Mouse (Mus musculus) forebrain, embryonic 11.5 days (tissue): ENCODE measurements around the gene Abhd14b. TPM values are rescaled to one million over a fixed set of nuclear protein-coding genes. Genes with fewer than 3 reads are reported as not detected.
A peak's percentile ranks its signal among the peaks of the same experiment; 100 is the strongest.

ENCODE experiments used
- ATAC-seq: fragments of 200-750 bp; cut with Nextera tagmentation; replicated peaks from 2 replicates; pipeline ENCODE4 v1.8.0; 2017; ENCODE audit warnings: moderate TSS enrichment; ENCODE audit not compliant: low FRiP score
- DNase-seq: peaks from one replicate; pipeline ENCODE4 v3.0.0-alpha.2; 2017; ENCODE audit warnings: low spot score
- H3K27ac ChIP-seq: fragments of 300-500 bp; sonication (generic); 2 replicates; pipeline ENCODE4 v1.5.1; 2014; ENCODE audit warnings: low read depth, low read length
- H3K27me3 ChIP-seq: fragments of 300-500 bp; sonication (generic); 2 replicates; pipeline ENCODE4 v1.6.1; 2014; ENCODE audit warnings: mild to moderate bottlenecking, low read length, mixed read lengths; ENCODE audit not compliant: control insufficient read depth, insufficient read depth
- H3K36me3 ChIP-seq: fragments of 300-500 bp; sonication (generic); 2 replicates; pipeline ENCODE4 v1.6.1; 2014; ENCODE audit warnings: mild to moderate bottlenecking, low read length, moderate library complexity, mixed read lengths; ENCODE audit not compliant: control insufficient read depth, insufficient read depth
- H3K4me1 ChIP-seq: fragments of 300-500 bp; sonication (generic); replicated peaks from 2 replicates; pipeline ENCODE4 v1.6.1; 2014; ENCODE audit warnings: low read length, mixed read lengths; ENCODE audit not compliant: control insufficient read depth, insufficient read depth
- H3K4me2 ChIP-seq: fragments of 300-500 bp; sonication (generic); 2 replicates; pipeline ENCODE4 v1.6.1; 2014; ENCODE audit warnings: low read depth, mild to moderate bottlenecking, low read length, moderate library complexity, mixed read lengths; ENCODE audit not compliant: severe bottlenecking
- H3K4me3 ChIP-seq: fragments of 300-500 bp; sonication (generic); 2 replicates; pipeline ENCODE4 v1.5.1; 2014; ENCODE audit warnings: low read depth, low read length
- H3K9ac ChIP-seq: fragments of 300-500 bp; sonication (generic); 2 replicates; pipeline ENCODE4 v1.6.1; 2014; ENCODE audit warnings: low read length
- H3K9me3 ChIP-seq: fragments of 300-500 bp; sonication (generic); 2 replicates; pipeline ENCODE4 v1.6.1; 2016; ENCODE audit warnings: low read length, mixed read lengths; ENCODE audit not compliant: control insufficient read depth
- WGBS: fragments of 180-500 bp; shearing (Covaris S2); extraction: QIAGEN DNeasy Blood & Tissue Kit; methylation state at CpG from one replicate; pipeline ENCODE4 v1.1.7; 2014; 5-methylcytosine and 5-hydroxymethylcytosine counted together
- polyA plus RNA-seq: library from polyadenylated mRNA; unstranded; fragments of >200 nt; fragmentation: Nextera tagmentation; extraction: Ambion mirVana; gene quantifications from 2 replicates; pipeline ENCODE4 v1.2.1, GENCODE M21; 2014

Gene Abhd14b
- 4.6 and 4.7 TPM in 2 replicates for polyA plus RNA-seq

GRCm38 (mm10) chr9:106447348-106447747 is at the start of gene Abhd14b, which contains the start of gene Abhd14a:
Gene Abhd14b, plus strand, starts transcription at chr9:106447459.
Gene Abhd14a, minus strand, starts transcription at chr9:106447678.
- no peak within 1 kb of the TSS; the same call in 1 of the 2 replicates for H3K27ac ChIP-seq
- H3K9me3 ChIP-seq, result no peaks in the 10 kb centered on the region

GRCm38 (mm10) chr9:106397733-106398132 is 49.5 kb upstream of the Abhd14b start:
- Histone ChIP-seq H3K9me3 (no peaks in the 10 kb centered on the region), H3K4me2 (no peak overlapping the region), H3K4me1 (0 out of 2 replicates have a peak, but pooled peaks cover 3% of the 10 kb centered on the region), H3K36me3 (no peaks in the 10 kb centered on the region), H3K9ac (no peak overlapping the region), H3K27me3 (no peaks in the 10 kb centered on the region), H3K4me3 (no peak overlapping the region), H3K27ac (no peak overlapping the region)
- WGBS, result 87% methylated on average over 4 of the region's 4 CpGs
- no peak for ATAC-seq
- no peak for DNase-seq

More at GRCm38 (mm10) chr9:106447348-106447747, at the start of gene Abhd14b, which contains the start of gene Abhd14a:
- H3K4me1 ChIP-seq, result peaks cover 19% of the 10 kb centered on the region
- ATAC-seq (peak; percentile 80), DNase-seq (peak; percentile 95)
- no peaks in the 10 kb centered on the region for H3K36me3 ChIP-seq
- H3K9ac ChIP-seq, result peak within 1 kb of the TSS; percentile 54
- H3K4me3 ChIP-seq, result peak within 1 kb of the TSS; percentile 37
- 0% methylated on average over 24 of the region's 24 CpGs for WGBS
- no peaks in the 10 kb centered on the region for H3K27me3 ChIP-seq
- H3K4me2 ChIP-seq, result peak within 1 kb of the TSS; percentile 61

- no peak for ATAC-seq
- H3K4me1 ChIP-seq, result 0 out of 2 replicates have a peak, but pooled peaks cover 3% of the 10 kb centered on the region
- 82% methylated on average over 9 of the region's 9 CpGs for WGBS
Measured at GRCm38 (mm10) chr9:106398667-106399311, 48.5 kb upstream of the Abhd14b start.

GRCm38 (mm10) chr9:106399808-106400207 is 47.5 kb upstream of the Abhd14b start:
- Histone ChIP-seq H3K36me3 (no peaks in the 10 kb centered on the region), H3K4me1 (0 out of 2 replicates have a peak, but pooled peaks cover under 1% of the 10 kb centered on the region), H3K4me3 (no peak overlapping the region), H3K9me3 (no peaks in the 10 kb centered on the region), H3K9ac (no peak overlapping the region), H3K27ac (no peak overlapping the region), H3K4me2 (no peak overlapping the region), H3K27me3 (no peaks in the 10 kb centered on the region)
- no peak for ATAC-seq
- WGBS, result 78% methylated on average over 3 of the region's 3 CpGs
- no peak for DNase-seq

More at GRCm38 (mm10) chr9:106398667-106399311, 48.5 kb upstream of the Abhd14b start:
- Histone ChIP-seq H3K27ac (no peak overlapping the region), H3K4me3 (no peak overlapping the region), H3K36me3 (no peaks in the 10 kb centered on the region), H3K9me3 (no peaks in the 10 kb centered on the region), H3K4me2 (no peak overlapping the region), H3K9ac (no peak overlapping the region), H3K27me3 (no peaks in the 10 kb centered on the region)
- DNase-seq, result no peak

- Histone ChIP-seq H3K27me3 (no peaks in the 10 kb centered on the region), H3K27ac (no peak overlapping the region), H3K9ac (no peak overlapping the region), H3K9me3 (no peaks in the 10 kb centered on the region), H3K36me3 (no peaks in the 10 kb centered on the region), H3K4me2 (no peak overlapping the region), H3K4me1 (0 out of 2 replicates have a peak, but pooled peaks cover 2% of the 10 kb centered on the region), H3K4me3 (no peak overlapping the region)
- no peak for ATAC-seq
- 82% methylated on average over 5 of the region's 5 CpGs for WGBS
- DNase-seq, result no peak
Measured at GRCm38 (mm10) chr9:106402149-106402548, 45.1 kb upstream of the Abhd14b start.

- Histone ChIP-seq H3K4me3 (no peak overlapping the region), H3K9ac (no peak overlapping the region), H3K9me3 (no peaks in the 10 kb centered on the region), H3K4me2 (no peak overlapping the region), H3K27me3 (no peaks in the 10 kb centered on the region), H3K27ac (no peak overlapping the region), H3K4me1 (0 out of 2 replicates have a peak, but pooled peaks cover 2% of the 10 kb centered on the region), H3K36me3 (no peaks in the 10 kb centered on the region)
- 88% methylated on average over 16 of the region's 16 CpGs for WGBS
- no peak for DNase-seq
- no peak for ATAC-seq
Measured at GRCm38 (mm10) chr9:106402607-106403375, 44.5 kb upstream of the Abhd14b start.

GRCm38 (mm10) chr9:106405275-106405674 is 42.0 kb upstream of the Abhd14b start:
- DNase-seq, result no peak
- Histone ChIP-seq H3K4me3 (no peak overlapping the region), H3K9me3 (no peaks in the 10 kb centered on the region), H3K9ac (no peak overlapping the region), H3K4me2 (no peak overlapping the region), H3K4me1 (peaks cover 8% of the 10 kb centered on the region; the same call in 1 of the 2 replicates), H3K27ac (no peak overlapping the region), H3K36me3 (no peaks in the 10 kb centered on the region), H3K27me3 (no peaks in the 10 kb centered on the region)
- WGBS, result 42% methylated on average over 6 of the region's 6 CpGs
- no peak for ATAC-seq

- H3K9ac ChIP-seq, result no peak overlapping the region
- H3K27ac ChIP-seq, result no peak overlapping the region
- 61% methylated on average over 8 of the region's 8 CpGs for WGBS
- no peak overlapping the region for H3K4me2 ChIP-seq
- H3K9me3 ChIP-seq, result no peaks in the 10 kb centered on the region
- peaks cover 12% of the 10 kb centered on the region; the same call in 1 of the 2 replicates for H3K4me1 ChIP-seq
- H3K4me3 ChIP-seq, result no peak overlapping the region
- no peaks in the 10 kb centered on the region for H3K36me3 ChIP-seq
- no peak for DNase-seq
- no peaks in the 10 kb centered on the region for H3K27me3 ChIP-seq
- ATAC-seq, result no peak
Measured at GRCm38 (mm10) chr9:106406443-106407078, 40.7 kb upstream of the Abhd14b start.
